Mouse (Mus musculus): ENCODE measurements around the gene Bri3.
"Not testable (repeated sequence)": the region's sequence is repeated elsewhere in the genome, so short reads cannot be mapped to it uniquely, and the experiment has no call there.

Gene Bri3

DNA sequence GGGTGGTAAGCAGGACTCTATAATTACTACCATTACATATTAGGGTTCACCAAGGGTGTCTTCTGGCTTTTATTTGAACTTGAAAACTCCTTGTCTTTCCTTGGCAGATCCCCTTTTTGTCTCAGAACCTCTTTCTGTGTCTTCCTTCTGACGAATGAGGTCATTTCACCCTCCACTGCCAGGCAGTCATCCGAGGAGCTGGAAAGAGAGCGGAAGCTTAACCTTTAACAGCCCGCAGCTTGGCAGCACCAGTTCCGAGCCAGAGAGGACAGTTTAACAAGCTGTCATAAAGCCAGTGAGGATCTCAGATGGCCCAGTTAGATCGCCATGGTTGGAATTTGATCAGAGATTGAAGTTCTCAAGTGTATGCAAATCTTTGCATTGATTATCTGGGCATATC, 116.1 kb downstream of the Bri3 start:
- DNase-seq = peak; percentile 52 to 72

DNA sequence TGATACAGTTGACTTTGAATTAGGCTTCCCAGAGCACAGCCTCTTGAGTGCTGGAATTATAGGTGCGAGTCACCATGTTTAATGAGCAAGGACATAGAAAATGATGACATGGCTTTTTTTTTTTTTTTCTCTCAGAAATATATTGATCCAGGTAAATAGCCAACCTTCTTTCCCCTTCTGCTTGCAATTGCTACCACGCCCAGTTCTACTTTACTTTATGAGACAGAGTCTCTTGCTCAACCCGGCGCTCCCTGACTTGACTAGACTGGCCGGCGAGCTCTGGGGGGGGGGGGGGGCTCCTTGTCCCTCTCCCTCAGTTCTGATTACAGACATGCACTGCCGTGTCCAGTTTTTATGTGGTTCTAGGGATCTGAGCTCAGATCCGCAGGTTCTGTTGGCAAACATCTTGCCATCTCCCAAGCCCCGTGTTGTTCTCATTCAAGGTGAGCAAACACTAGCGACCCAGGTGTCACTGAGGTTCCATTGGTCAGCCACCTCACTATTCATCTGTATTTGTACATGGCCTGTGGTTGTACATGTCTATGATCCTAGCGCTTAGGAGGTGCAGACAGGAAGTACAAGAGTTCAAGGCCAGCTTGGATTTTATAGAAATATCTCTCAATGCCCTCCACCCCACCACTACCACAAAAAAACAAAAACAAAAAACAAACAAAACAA, 120.6 kb downstream of the Bri3 start:
- DNase-seq = no peak

- not testable (repeated sequence) for DNase-seq
Measured at GRCm38 (mm10) chr5:144366551-144366950, 122.3 kb downstream of the Bri3 start.

GRCm38 (mm10) chr5:144368661-144369205, 124.5 kb downstream of the Bri3 start:
- DNase-seq = no peak

GRCm38 (mm10) chr5:144370986-144371385, 126.7 kb downstream of the Bri3 start:
- DNase-seq = no peak

- no peak for DNase-seq
Measured at GRCm38 (mm10) chr5:144372177-144372576, 127.9 kb downstream of the Bri3 start.

DNA sequence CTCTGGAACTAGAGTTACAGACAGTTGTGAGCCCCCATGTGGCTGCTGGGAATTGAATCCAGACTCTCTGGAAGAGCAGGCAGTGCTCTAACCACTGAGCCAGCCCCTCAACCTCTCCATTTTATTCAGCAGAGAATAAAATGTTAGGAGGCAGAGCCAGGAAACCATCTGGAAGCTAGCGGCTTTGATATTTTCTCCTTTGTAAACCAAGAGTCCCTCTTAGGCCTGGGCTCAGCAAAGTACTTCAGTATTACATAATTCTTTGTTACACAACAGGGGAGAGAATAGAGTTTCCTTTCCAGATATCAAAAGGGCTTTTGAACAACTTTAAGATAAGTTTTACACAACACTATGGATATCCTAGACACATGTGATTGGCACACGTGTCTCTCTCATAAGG, 128.6 kb downstream of the Bri3 start:
- no peak for DNase-seq

DNA sequence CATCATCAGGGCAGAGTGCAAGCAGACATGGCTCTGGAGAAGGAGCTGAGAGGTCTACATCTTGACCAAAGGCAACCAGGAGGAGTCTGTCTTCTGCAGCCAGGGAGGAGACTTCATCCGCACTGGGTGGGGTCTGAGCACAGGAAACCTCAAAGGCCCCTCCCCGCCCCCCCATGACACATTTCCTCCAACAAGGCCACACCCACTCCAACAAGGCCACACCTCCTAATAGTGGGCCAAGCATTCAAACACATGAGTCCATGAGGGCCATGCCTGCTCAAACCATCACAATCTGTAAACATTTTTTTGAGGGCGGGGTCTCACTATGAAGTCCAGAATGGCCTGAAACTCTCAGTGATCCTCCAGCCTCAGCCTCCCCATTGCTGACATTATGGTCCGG, 135.2 kb downstream of the Bri3 start:
- DNase-seq = no peak

- no peak for DNase-seq
Measured at GRCm38 (mm10) chr5:144380689-144381088, 136.5 kb downstream of the Bri3 start.

DNA sequence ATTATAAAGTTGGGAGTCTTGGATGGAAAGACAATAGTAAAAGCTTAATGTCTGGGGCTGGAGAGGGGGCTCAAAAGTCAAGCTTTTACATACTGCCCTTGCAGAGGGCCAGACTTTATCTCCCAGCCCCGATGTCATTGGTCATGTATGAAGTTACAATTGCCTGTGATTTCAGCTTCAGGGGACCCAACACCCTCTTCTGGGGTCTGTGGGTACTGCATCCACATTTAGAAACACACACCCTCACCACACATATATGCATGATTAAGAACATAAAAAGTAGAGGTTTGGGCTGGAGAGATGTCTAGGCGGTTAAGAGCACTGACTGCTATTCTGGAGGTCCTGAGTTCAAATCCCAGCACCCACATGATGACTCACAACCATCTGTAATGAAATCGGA, 137.5 kb downstream of the Bri3 start:
- DNase-seq = peak; percentile 26 to 54

GRCm38 (mm10) chr5:144383936-144384335, 139.7 kb downstream of the Bri3 start:
- DNase-seq = no peak

GRCm38 (mm10) chr5:144387851-144388250, 143.6 kb downstream of the Bri3 start:
- DNase-seq = peak; percentile 85

DNA sequence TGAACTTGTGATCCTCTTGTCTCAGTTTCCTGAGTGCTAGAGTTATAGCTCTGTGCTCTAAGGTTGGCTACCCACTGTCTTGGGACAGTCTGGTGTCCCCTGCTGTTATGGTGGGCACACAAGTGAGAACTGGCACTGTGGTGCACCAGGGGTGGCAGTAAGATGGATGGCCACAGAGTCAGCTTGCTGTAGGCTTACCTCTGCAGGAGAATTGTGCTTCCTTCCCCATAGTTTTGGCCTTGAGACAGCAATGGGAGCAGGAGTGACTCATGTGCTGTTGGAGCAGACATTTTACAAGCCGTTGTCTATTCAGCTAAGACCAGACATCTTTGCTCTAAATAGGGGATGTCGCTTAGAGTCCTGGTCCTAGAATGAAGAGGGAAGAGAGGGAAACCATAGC, 149.9 kb downstream of the Bri3 start:
- DNase-seq = no peak

DNA sequence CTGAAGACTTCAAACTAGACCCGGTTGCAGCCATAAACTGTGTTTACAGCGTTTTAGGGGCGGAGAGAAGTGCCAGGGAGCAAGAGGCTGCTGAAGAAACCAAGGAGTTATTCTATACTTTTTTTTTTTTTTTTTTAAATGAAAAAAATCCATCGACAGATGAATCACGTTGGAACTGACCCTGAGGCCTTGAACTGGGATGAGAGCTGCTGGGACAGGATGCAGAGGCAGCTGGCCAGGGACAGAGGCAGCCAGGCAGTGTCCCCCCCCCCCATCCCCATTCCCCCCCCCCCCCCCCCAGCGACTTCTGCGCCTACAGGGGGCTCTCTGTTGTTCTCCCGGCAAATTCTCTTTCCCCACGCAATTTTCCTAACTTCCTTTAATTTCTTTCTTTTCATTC, 153.3 kb downstream of the Bri3 start:
- DNase-seq = no peak

DNA sequence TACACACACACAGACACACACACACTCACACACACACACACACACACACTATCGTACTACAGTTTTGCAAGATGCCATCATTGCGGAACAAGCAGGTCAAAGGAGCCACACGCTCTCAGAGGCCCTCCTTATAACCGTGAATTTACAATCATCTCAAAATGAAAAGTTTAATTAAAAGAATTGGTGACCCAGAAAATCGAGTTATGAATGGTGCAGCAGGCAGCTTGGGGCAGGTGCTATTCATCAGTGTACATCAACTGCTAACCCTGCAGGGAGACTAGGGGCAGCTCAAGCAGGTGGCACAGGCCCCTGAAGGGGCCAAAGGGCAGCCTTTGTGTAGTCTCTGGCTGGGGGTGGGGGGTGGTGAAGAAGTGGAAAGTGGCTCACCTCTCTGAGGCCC, 156.6 kb downstream of the Bri3 start:
- DNase-seq = no peak

DNA sequence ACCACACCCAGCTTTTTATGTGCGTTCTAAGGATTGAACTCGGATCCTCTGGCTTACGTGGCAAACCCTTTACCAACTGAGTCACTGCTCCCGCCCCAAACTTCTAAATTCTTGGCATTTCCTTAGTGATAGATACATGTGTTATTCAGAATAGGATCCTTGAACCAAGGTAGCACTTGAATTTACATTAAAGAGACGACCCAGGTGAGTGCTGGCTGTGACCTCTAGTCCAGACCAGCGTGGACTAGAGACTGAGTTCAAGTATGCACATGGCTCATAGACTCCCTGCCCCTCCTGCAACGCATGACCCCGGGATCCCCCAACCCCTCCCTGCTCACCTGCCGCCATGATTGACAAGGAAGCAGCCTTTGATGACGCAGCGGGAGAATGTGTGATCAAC, 162.0 kb downstream of the Bri3 start:
- no peak for DNase-seq

- DNase-seq = no peak
Measured at GRCm38 (mm10) chr5:144410666-144411065, 166.4 kb downstream of the Bri3 start.

- no peak for DNase-seq
Measured at GRCm38 (mm10) chr5:144411702-144412101, 167.5 kb downstream of the Bri3 start.

DNA sequence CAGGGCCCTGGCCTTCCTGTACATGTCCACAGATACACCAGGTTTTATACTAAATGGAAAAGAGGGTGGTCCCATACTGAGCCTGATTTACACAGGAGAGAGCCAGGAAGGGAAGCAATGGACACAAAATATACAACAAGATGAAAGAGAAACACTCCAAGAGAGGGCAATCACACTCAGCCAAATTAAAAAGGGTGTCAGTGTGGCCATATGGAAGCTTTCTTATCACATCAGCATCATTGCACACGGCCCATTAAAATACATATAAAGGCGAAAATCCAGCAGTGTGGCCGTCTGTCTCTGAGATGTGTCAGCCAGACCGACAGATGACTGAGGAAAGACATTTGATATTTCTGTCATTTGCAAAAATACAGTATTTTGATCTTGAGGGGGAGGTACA, 168.5 kb downstream of the Bri3 start:
- DNase-seq = no peak

DNA sequence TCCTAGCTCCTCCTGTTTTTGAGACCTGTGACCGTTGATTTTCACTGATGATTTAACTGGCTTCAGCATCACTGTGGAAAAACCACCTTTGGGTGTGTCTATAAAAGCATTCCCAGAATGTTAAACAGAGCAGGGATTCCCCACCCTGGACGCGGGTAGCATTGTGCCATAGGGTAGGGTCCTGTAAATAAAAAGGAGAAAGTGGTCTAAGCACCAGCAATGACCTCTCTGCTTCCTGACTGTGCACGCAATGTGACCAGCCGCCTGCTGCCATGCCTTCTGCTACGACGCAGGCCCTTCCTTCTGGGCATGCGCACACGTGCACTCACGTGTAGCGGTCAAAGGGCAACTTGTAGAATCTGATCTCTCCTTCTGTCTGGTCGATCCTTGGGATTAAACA, 174.2 kb downstream of the Bri3 start:
- DNase-seq = peak; percentile 22 to 26

DNA sequence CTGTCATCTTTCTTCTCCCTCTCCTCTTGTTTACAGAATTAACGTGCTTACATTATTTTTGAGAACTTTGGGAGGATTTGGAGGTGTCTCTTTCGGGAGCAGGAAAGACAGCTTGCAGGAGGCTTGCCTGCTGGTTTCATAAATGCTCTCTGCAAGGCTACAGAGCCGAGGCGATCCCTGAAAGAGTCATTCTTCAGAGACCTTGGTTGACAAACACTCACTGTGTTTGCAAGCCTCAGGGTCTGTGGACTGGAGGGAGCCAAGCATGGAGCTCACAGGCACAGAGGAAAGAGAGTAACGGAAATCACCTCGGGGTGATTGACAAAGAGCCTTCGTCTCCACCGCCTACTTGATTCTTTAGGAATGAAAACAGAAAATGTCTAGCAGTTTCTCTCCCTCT, 175.8 kb downstream of the Bri3 start:
- DNase-seq = no peak

DNA sequence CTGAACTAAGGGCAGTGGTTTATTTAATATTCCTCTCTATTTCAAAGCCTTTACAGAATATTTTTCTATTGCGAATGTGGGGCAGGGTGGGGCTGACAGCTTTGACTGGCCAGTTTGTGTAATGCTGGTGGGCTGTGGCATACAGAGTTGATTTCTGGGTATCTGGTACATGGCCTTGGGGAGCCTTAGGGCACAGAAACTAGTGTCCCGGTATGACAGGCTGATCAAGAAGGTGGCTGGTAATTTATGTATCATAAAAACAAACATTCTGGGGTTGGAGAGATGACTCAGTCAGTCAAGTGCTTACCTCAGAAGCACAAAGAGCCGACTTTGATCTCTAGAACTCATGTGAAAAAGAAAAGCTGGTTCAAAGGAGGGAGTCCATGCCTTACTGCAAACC, 182.5 kb downstream of the Bri3 start:
- DNase-seq = no peak

DNA sequence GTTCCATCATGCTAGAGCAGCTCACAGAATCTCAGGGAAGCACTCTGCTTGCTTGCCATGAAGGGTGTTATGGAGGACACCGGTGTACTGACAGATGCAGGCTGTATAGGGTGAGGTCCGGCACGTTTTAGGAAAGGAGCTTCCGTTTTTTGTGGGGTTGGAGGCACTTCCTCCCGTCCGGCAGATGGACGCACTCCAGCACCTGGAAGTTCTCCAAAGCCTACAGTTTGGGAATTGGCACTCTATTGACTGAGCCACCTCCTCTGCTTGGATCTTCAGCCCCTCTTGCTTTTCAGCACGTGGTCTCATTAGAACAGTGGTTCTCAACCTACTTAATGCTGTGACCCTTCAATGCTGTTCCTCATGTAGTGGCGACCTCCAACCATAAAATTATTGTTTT, 183.6 kb downstream of the Bri3 start:
- peak; percentile 82 to 89 for DNase-seq

GRCm38 (mm10) chr5:144431481-144431880, 187.2 kb downstream of the Bri3 start:
- no peak for DNase-seq
